Mouse (Mus musculus) lung, postnatal 0 days (tissue): ENCODE measurements around the gene Mon2. TPM values are rescaled to one million over a fixed set of nuclear protein-coding genes. Genes with fewer than 3 reads are reported as not detected.

Experiments used
- ATAC-seq: fragments of 200-750 bp; cut with Nextera tagmentation; 2 replicates; pipeline ENCODE4 v1.8.0; 2017; ENCODE audit warnings: moderate library complexity
- DNase-seq: peaks from one replicate; pipeline ENCODE4 v3.0.0-alpha.2; 2016; ENCODE audit warnings: low spot score
- H3K27ac ChIP-seq: fragments of 300-500 bp; sonication (generic); 2 replicates; pipeline ENCODE4 v1.5.1; 2014; ENCODE audit warnings: antibody characterized with exemption, mild to moderate bottlenecking, low read length, mixed read lengths
- H3K27me3 ChIP-seq: fragments of 300-500 bp; sonication (generic); replicated peaks from 2 replicates; pipeline ENCODE4 v1.6.1; 2014; ENCODE audit warnings: low read length, mixed read lengths; ENCODE audit not compliant: insufficient read depth
- H3K36me3 ChIP-seq: fragments of 300-500 bp; sonication (generic); 2 replicates; pipeline ENCODE4 v1.6.1; 2014; ENCODE audit warnings: low read length, mixed read lengths; ENCODE audit not compliant: insufficient read depth
- H3K4me1 ChIP-seq: fragments of 300-500 bp; sonication (generic); 2 replicates; pipeline ENCODE4 v1.6.1; 2014; ENCODE audit warnings: antibody characterized with exemption, low read depth, low read length, mixed read lengths; ENCODE audit not compliant: insufficient read depth
- H3K4me2 ChIP-seq: fragments of 300-500 bp; sonication (generic); replicated peaks from 2 replicates; pipeline ENCODE4 v1.6.1; 2014; ENCODE audit warnings: low read depth, mild to moderate bottlenecking, low read length, moderate library complexity, mixed read lengths
- H3K4me3 ChIP-seq: fragments of 300-500 bp; sonication (generic); 2 replicates; pipeline ENCODE4 v1.5.1; 2014; ENCODE audit warnings: low read depth, low read length
- H3K9ac ChIP-seq: fragments of 300-500 bp; sonication (generic); replicated peaks from 2 replicates; pipeline ENCODE4 v1.6.1; 2014; ENCODE audit warnings: low read depth, mild to moderate bottlenecking
- H3K9me3 ChIP-seq: fragments of 300-500 bp; sonication (generic); 2 replicates; pipeline ENCODE4 v1.6.1; 2016; ENCODE audit warnings: low read length, mixed read lengths
- CTCF ChIP-seq: IDR thresholded peaks from 2 replicates; pipeline ENCODE4 v1.5.1; 2016; ENCODE audit warnings: antibody characterized with exemption, mild to moderate bottlenecking
- EP300 ChIP-seq: IDR thresholded peaks from 2 replicates; pipeline ENCODE4 v1.6.1; 2016; ENCODE audit warnings: antibody characterized with exemption, mild to moderate bottlenecking, control low read depth
- WGBS: fragments of 180-500 bp; shearing (Covaris S2); extraction: QIAGEN DNeasy Blood & Tissue Kit; methylation state at CpG from one replicate; pipeline ENCODE4 v1.1.7; 2014; 5-methylcytosine and 5-hydroxymethylcytosine counted together
- polyA plus RNA-seq: library from polyadenylated mRNA; unstranded; fragments of >200 nt; fragmentation: Nextera tagmentation; extraction: Ambion mirVana; gene quantifications from 2 replicates; pipeline ENCODE4 v1.2.1, GENCODE M21; 2015

Mon2 gene
- polyA plus RNA-seq, 1 experiment from 2014 or later = 26.4 TPM

GRCm38 (mm10) chr10:122991053-122991452 lies 85.3 kb downstream of the Mon2 start:
- no peak overlapping the region for H3K4me3 ChIP-seq
- H3K27me3 ChIP-seq = no peaks in the 10 kb centered on the region
- no peak for TF ChIP-seq EP300
- 63% methylated on average over 9 of the region's 9 CpGs for WGBS
- H3K27ac ChIP-seq = peak overlapping the region; percentile 52
- no peaks in the 10 kb centered on the region for H3K9me3 ChIP-seq
- H3K4me1 ChIP-seq = peaks cover 5% of the 10 kb centered on the region; the same call in 1 of the 2 replicates
- H3K4me2 ChIP-seq = no peak overlapping the region
- no peak overlapping the region for H3K9ac ChIP-seq
- ATAC-seq (no peak), DNase-seq (peak; percentile 45)
- peaks cover 15% of the 10 kb centered on the region; the same call in 1 of the 2 replicates for H3K36me3 ChIP-seq

GRCm38 (mm10) chr10:122990606-122991005 lies 85.7 kb downstream of the Mon2 start:
- Histone ChIP-seq H3K4me1 (peaks cover 5% of the 10 kb centered on the region; the same call in 1 of the 2 replicates), H3K36me3 (peaks cover 11% of the 10 kb centered on the region; the same call in 1 of the 2 replicates), H3K27me3 (no peaks in the 10 kb centered on the region), H3K27ac (no peak overlapping the region; the same call in 1 of the 2 replicates), H3K9me3 (no peaks in the 10 kb centered on the region), H3K4me3 (no peak overlapping the region), H3K4me2 (no peak overlapping the region), H3K9ac (no peak overlapping the region)
- TF ChIP-seq EP300 = no peak
- TF ChIP-seq CTCF = peak; percentile 42
- DNase-seq = no peak
- no peak for ATAC-seq
- WGBS = 83% methylated on average over 6 of the region's 6 CpGs

GRCm38 (mm10) chr10:122989916-122990315 lies 86.4 kb downstream of the Mon2 start:
- no peaks in the 10 kb centered on the region for H3K27me3 ChIP-seq
- peaks cover 6% of the 10 kb centered on the region; the same call in 1 of the 2 replicates for H3K36me3 ChIP-seq
- H3K9me3 ChIP-seq = no peaks in the 10 kb centered on the region
- peak; percentile 58 for DNase-seq
- H3K4me1 ChIP-seq = peaks cover 5% of the 10 kb centered on the region; the same call in 1 of the 2 replicates
- no peak for ATAC-seq
- H3K9ac ChIP-seq = no peak overlapping the region
- H3K4me2 ChIP-seq = no peak overlapping the region
- WGBS = 65% methylated on average over 9 of the region's 9 CpGs
- no peak overlapping the region for H3K27ac ChIP-seq
- TF ChIP-seq EP300 = no peak
- TF ChIP-seq CTCF = no peak
- H3K4me3 ChIP-seq = no peak overlapping the region

- Histone ChIP-seq H3K4me2 (peak overlapping the region; percentile 37), H3K4me1 (peaks cover 9% of the 10 kb centered on the region; the same call in 1 of the 2 replicates), H3K27ac (0 out of 2 replicates have a peak overlapping the region, but pooled peaks have one; percentile 11), H3K4me3 (no peak overlapping the region), H3K9ac (no peak overlapping the region), H3K36me3 (no peaks in the 10 kb centered on the region), H3K27me3 (no peaks in the 10 kb centered on the region), H3K9me3 (no peaks in the 10 kb centered on the region)
- no peak for TF ChIP-seq CTCF
- TF ChIP-seq EP300 = no peak
- 45% methylated on average over 7 of the region's 7 CpGs for WGBS
- DNase-seq = peak; percentile 17
- no peak for ATAC-seq
Measured at GRCm38 (mm10) chr10:122988372-122988771, 87.9 kb downstream of the Mon2 start.

GRCm38 (mm10) chr10:122987671-122988128 lies 88.6 kb downstream of the Mon2 start:
- 10% methylated on average over 9 of the region's 9 CpGs for WGBS
- ATAC-seq = no peak
- no peaks in the 10 kb centered on the region for H3K27me3 ChIP-seq
- no peak overlapping the region for H3K9ac ChIP-seq
- H3K27ac ChIP-seq = peak overlapping the region; percentile 11; the same call in 1 of the 2 replicates
- H3K36me3 ChIP-seq = no peaks in the 10 kb centered on the region
- peak; percentile 82 for DNase-seq
- no peaks in the 10 kb centered on the region for H3K9me3 ChIP-seq
- TF ChIP-seq CTCF (peak; percentile 78), EP300 (no peak)
- no peak overlapping the region for H3K4me3 ChIP-seq
- H3K4me1 ChIP-seq = peaks cover 12% of the 10 kb centered on the region; the same call in 1 of the 2 replicates
- peak overlapping the region; percentile 37 for H3K4me2 ChIP-seq

- TF ChIP-seq EP300 = no peak
- no peak for TF ChIP-seq CTCF
- no peaks in the 10 kb centered on the region for H3K27me3 ChIP-seq
- peak overlapping the region; percentile 98 for H3K4me3 ChIP-seq
- DNase-seq = peak; percentile 83
- 9% methylated on average over 37 of the region's 54 CpGs for WGBS
- H3K4me2 ChIP-seq = peak overlapping the region; percentile 65
- peaks cover 12% of the 10 kb centered on the region; the same call in 1 of the 2 replicates for H3K4me1 ChIP-seq
- ATAC-seq = peak; percentile 66
- no peaks in the 10 kb centered on the region for H3K9me3 ChIP-seq
- peak overlapping the region; percentile 98 for H3K9ac ChIP-seq
- no peaks in the 10 kb centered on the region for H3K36me3 ChIP-seq
- peak overlapping the region; percentile 100 for H3K27ac ChIP-seq
Measured at GRCm38 (mm10) chr10:122986320-122987225, 89.7 kb downstream of the Mon2 start.
